Comparison of ENCODE assay signal across 24 mouse cellular contexts in the genomic region with DNA sequence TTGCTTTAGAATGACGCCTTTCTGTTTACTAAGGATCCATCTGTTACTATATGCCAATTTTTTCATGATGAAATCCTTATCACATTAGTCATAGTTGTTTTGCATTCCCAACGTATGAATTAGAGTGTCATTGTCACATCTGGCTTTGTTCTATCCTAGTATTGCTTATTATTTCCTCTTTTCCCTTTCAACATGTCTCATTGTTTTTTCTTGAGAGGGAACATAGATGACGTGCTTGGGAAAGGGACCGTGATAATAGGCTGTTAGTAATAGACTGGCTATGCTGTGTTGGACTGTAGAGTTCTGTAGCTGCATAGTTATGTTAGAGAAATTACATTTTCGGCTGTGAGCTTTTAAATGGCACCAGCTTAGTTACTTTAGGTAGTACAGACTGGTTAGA.
"Had no signal": no experiment of that assay in that cellular context is flagged by ENCODE, and none has a peak within 500 bp of the region (broad histone marks: within the 10 kb centered on the region; RNA-seq: fewer than 3 reads in every experiment).

No protein-coding gene starts in this region.

- H3K36me3 ChIP-seq: heart, embryonic 13.5 days; heart, embryonic 15.5 days; hindbrain, embryonic 12.5 days; intestine, embryonic 15.5 days; limb, embryonic 10.5 days; limb, embryonic 12.5 days had no signal

- H3K9me3 ChIP-seq: heart, embryonic 13.5 days; heart, embryonic 15.5 days; hindbrain, embryonic 12.5 days; intestine, embryonic 15.5 days; limb, embryonic 10.5 days; limb, embryonic 12.5 days had no signal

- H3K4me1 ChIP-seq: heart, embryonic 13.5 days; heart, embryonic 15.5 days; hindbrain, embryonic 12.5 days; intestine, embryonic 15.5 days had no signal

- DNase-seq: gastrocnemius, postnatal 14 days; gastrocnemius, postnatal 36 days; heart, adult 11 months; heart, adult 2 months; heart, postnatal 14 days; heart, postnatal 36 days; kidney, adult 18-20 months; kidney, adult 8-10 months; kidney, postnatal 10 days; kidney, postnatal 25 days; kidney, postnatal 4 days had no signal

- H3K4me2 ChIP-seq: heart, embryonic 11.5 days; heart, embryonic 13.5 days; heart, embryonic 15.5 days; hindbrain, embryonic 12.5 days; hindbrain, embryonic 14.5 days; intestine, embryonic 15.5 days; limb, embryonic 12.5 days had no signal

- H3K27me3 ChIP-seq: heart, embryonic 13.5 days; heart, embryonic 15.5 days; hindbrain, embryonic 12.5 days; intestine, embryonic 15.5 days; limb, embryonic 12.5 days had no signal

- H3K4me3 ChIP-seq: heart, adult 2 months; heart, embryonic 13.5 days; heart, embryonic 15.5 days; hindbrain, embryonic 12.5 days; intestine, embryonic 15.5 days; layer of hippocampus, adult 2 months; left cerebral cortex, adult 2 months; limb, embryonic 10.5 days; limb, embryonic 12.5 days had no signal

- H3K9ac ChIP-seq: heart, embryonic 13.5 days; heart, embryonic 15.5 days; hindbrain, embryonic 12.5 days; hindbrain, embryonic 14.5 days; intestine, embryonic 15.5 days; limb, embryonic 12.5 days had no signal

- H3K27ac ChIP-seq: heart, adult 2 months; heart, embryonic 13.5 days; heart, embryonic 15.5 days; hindbrain, embryonic 12.5 days; hindbrain, embryonic 14.5 days; intestine, embryonic 15.5 days; layer of hippocampus, adult 2 months; left cerebral cortex, adult 2 months; limb, embryonic 10.5 days; limb, embryonic 12.5 days had no signal

- ATAC-seq: hindbrain, embryonic 16.5 days; inflammation-experienced regulatory T-cells, adult 6 months; intestine, embryonic 15.5 days; intestine, postnatal 0 days had no signal
